Mouse (Mus musculus): ENCODE data around the gene Ypel4.

DNA sequence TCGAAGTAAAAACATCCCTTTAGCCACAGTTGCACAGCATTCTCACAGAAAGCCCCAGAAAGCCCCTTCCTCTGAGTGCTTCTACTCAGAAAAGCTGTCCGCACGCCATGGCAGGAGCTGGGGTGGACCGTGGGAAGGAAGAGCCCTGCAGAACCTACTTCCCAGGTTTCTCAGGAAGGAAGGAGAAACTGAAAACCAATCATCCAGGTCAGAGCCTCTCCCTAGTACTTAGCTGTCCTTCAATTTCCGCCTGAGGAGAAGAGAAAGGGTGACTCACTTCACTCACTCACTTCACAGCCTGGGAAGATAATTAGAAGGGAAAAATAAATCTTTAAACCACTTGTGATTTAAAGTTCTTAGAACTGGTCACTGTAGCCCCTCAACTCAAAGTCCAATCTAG lies 29.5 kb upstream of the Ypel4 start:
- TF ChIP-seq CTCF (IDR thresholded peaks at IDR 0.05; ENCODE audit: low read depth) (no peak), EP300 (optimal IDR thresholded peaks at IDR 0.05) (no peak)
